Mouse (Mus musculus) megakaryocyte, adult 5-6 weeks (primary cell): ENCODE results near the gene Hint1. TPM values are rescaled to one million over a fixed set of nuclear protein-coding genes. Genes with fewer than 3 reads are reported as not detected.
"Not testable (repeated sequence)": the region's sequence is repeated elsewhere in the genome, so short reads cannot be mapped to it uniquely, and the experiment has no call there.

Experiments
- ATAC-seq: 2 replicates; pipeline ENCODE4 v1.8.0; 2016; ENCODE audit warnings: mild to moderate bottlenecking, inconsistent platforms; ENCODE audit not compliant: poor library complexity, severe bottlenecking
- total RNA-seq, 2 experiments: library from RNA; stranded (forward) in 1 of 2; stranded (reverse) in 1 of 2; fragments of 153-499, 151-499 nt in 1 of 2; fragments of 221-1000, 200-1000 nt in 1 of 2; gene quantifications; 2 replicates each; pipeline versions ENCODE4 v1.2.3 to v1.2.4; 2015 to 2017

Hint1 gene
- 370 and 459 TPM in 2 replicates for total RNA-seq (2015)
- 411 and 450 TPM in 2 replicates for total RNA-seq (2017)

GRCm38 (mm10) chr11:54866119-54867048 lies at the start of gene Hint1:
TSS of gene Hint1 (plus strand) at chr11:54866383.
- peak; percentile 90 for ATAC-seq

GRCm38 (mm10) chr11:54817449-54817848 lies 48.7 kb upstream of the Hint1 start:
- ATAC-seq, result no peak

- ATAC-seq, result no peak
Observed at GRCm38 (mm10) chr11:54819489-54819888, 46.7 kb upstream of the Hint1 start.

- ATAC-seq, result no peak
Observed at GRCm38 (mm10) chr11:54823467-54823866, 42.7 kb upstream of the Hint1 start.

GRCm38 (mm10) chr11:54825774-54826173 lies 40.4 kb upstream of the Hint1 start:
- no peak for ATAC-seq

GRCm38 (mm10) chr11:54826819-54827218 lies 39.4 kb upstream of the Hint1 start:
- ATAC-seq, result no peak

GRCm38 (mm10) chr11:54833833-54834232 lies 32.4 kb upstream of the Hint1 start:
- ATAC-seq, result no peak

GRCm38 (mm10) chr11:54834596-54834995 lies 31.6 kb upstream of the Hint1 start:
- ATAC-seq, result no peak

DNA sequence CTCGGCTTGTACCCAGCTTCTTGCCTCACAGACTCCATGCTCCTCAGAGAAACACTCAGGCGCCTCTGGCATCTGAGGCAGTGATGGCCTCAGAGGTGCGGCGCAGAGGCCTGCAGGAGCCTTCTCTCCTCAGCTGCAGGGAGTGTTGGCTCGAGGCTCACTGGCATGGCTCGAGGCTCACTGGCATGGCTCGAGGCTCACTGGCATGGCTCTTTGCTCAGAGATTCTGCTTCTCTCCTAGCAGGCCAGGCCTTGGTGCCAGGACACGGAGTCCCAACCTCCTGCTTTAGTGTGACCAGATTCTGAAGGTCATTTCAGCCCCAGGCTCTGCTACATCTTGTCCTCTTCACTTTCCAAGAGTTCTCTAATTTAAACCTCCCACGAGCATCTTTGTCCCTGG lies 30.1 kb upstream of the Hint1 start:
- no peak for ATAC-seq

DNA sequence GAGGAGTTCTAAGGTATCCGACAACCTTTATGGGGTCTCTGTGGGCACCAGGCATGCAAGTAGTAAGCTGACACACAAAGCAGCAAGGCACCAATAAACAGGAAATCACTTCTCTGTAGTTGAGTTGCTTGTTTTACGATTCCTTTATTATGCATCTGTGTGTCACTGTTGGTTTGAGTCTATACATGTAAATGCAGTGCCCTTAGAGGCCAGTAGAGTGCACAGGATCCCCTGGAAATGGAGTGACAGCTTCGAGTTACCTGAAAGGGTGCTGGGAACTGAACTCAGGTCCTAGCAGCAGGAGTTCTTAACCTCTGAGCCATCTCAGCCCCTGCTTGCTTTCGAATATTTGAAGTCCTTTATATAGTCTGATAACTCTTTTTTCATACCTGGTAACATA lies 26.5 kb upstream of the Hint1 start:
- ATAC-seq, result no peak

DNA sequence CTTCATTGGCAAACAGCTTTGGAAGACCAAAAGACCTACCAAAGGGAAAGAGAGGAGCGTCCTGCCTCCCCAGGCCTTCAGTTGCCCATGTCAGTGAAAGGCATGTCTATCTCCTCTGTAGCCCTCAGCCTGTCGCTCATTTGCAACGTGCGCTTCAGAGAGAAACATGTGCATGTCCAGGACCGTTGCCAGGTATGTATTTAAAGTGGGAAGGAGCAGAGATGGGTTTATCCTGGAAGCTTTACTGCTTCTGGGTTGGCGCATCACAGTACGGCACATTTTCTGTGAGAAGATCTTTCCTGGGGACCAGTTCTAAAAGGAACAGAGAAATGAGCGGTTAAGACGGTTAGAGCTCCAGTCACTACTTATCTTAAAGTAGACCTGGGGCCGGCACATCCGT lies 25.3 kb upstream of the Hint1 start:
- ATAC-seq, result no peak

- ATAC-seq, result peak; percentile 66
Observed at GRCm38 (mm10) chr11:54844424-54844823, 21.8 kb upstream of the Hint1 start.

DNA sequence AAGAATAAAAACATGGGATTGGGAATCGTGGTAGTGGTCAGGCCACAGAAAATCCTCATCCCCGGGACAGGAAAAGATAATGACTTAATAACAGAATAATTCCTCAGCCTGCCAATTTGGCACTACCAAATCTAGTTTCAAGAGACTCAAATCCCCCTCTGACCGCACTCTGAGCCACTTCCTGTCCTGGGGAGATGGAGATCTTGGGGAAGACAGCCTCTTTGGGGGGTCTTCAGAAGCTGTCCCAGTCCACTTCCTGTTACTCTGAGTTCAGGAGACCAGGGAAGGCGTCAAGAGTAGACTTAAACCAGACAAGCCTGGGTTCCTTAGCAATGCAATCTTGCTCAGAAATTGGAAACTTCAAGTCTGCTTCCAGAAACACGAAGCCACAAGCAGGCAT lies 21.2 kb upstream of the Hint1 start:
- no peak for ATAC-seq

DNA sequence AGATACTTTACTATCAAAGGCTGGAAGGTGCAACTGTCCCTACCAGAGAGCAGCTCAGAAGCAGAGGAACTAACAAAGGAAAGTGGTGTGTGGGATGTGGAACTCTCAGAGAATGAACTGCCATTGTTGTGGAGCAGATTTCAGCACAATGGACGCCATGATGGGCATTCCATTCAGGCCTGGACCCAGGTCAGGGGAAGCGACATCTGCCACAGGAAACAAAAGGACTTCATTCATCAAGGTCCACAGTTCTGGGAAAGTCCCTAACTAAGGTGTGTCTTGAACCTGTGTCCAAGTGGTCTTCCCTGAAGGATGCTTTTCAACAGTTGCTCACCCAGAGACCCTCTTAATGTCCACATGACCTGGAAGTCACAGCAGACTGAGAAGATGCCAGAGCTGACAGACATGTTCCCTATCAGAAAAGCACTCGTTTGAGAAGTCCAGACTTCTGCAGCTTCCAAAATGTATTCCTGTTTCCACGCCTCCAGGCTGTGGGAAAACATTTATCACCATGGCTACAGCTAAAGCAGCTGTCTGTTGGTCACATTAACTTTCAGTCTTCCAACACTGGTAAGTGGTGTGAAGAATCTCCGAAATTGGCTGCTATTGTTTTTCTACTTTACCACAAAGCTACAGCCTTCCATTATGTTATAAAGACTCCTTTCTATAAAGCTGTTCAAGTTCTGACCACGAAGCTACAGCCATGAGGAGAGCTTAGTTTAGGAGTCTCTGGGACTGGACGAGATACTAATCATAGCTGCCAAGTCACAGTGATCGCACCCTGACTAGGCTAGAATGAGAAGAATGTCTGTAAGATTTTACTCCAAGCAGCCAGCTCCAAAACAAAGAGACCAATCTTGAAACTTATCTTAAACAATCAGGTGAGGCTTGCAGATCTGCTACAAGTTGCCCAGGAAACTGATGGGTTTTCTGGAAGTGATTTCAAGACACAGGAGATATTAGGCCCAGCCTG lies 20.4 kb upstream of the Hint1 start:
- no peak for ATAC-seq

- peak; percentile 60 for ATAC-seq
Observed at GRCm38 (mm10) chr11:54849961-54850758, 16.0 kb upstream of the Hint1 start.

GRCm38 (mm10) chr11:54851656-54852055 lies 14.5 kb upstream of the Hint1 start:
- no peak for ATAC-seq

GRCm38 (mm10) chr11:54858880-54859279 lies 7.3 kb upstream of the Hint1 start:
- ATAC-seq, result not testable (repeated sequence)

- ATAC-seq, result no peak
Observed at GRCm38 (mm10) chr11:54859322-54860165, 6.6 kb upstream of the Hint1 start.

GRCm38 (mm10) chr11:54860256-54861038 lies 5.7 kb upstream of the Hint1 start, which contains the start of gene Lyrm7:
TSS of gene Lyrm7 (minus strand) at chr11:54860916.
- peak; percentile 99 for ATAC-seq
